Mouse (Mus musculus) lung, postnatal 0 days (tissue): ENCODE results near the gene Vav3.

Experiments used
- CTCF ChIP-seq: IDR thresholded peaks from 2 replicates; pipeline ENCODE4 v1.5.1; 2016; ENCODE audit warnings: antibody characterized with exemption, mild to moderate bottlenecking
- EP300 ChIP-seq: IDR thresholded peaks from 2 replicates; pipeline ENCODE4 v1.6.1; 2016; ENCODE audit warnings: antibody characterized with exemption, mild to moderate bottlenecking, control low read depth

DNA sequence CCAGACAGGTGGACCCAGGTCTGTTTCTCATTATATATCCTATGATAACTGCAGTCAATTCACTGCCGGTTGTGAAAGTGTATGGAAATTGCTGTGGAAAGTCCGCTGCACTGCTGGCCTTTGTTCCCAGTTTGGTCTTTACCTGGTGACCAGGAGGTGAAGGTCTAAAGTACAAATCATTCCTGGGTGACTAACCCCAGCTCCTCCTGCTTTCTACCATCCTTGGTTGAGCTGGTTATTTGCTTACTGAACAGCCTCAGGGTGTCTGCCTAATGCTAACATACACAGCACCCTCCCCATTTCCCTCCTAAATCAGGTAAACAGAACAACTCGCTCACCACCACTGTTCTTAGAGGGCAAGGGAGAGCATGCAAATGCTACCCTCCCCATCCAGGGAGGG, 237.9 kb downstream of the Vav3 start:
- TF ChIP-seq CTCF (no peak), EP300 (no peak)
